Mouse (Mus musculus): ENCODE results near the gene Kif17.

Kif17 gene

DNA sequence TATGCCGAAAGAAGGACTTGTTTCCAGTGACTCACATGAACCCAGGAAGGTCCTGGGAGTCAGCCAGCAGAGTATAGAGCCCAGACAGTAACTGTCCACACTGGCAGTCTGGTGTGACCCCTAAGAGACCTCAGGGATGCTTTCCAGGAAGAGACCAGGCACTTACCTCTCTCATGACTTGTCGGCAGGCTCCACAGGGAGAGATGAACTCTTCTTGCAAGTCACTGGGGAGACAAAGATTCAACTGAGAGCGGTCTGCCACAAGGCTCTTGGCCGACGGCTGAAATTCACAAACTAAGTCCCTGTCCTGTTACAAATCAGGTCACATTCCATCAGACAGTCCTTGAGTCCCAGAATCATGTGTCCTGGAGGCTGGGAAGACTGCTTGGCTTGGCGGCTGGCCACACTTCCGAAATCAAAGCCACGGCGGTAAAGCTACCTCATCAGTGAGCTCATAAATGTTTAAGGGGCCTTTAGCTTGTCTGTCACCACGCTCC, 93.2 kb downstream of the Kif17 start:
- DNase-seq: peak; percentile 51

- no peak for DNase-seq
Measured at GRCm38 (mm10) chr4:138344891-138345545, 94.8 kb downstream of the Kif17 start.

- DNase-seq: no peak
Measured at GRCm38 (mm10) chr4:138347280-138347679, 97.0 kb downstream of the Kif17 start.

- DNase-seq: no peak
Measured at GRCm38 (mm10) chr4:138348716-138349115, 98.5 kb downstream of the Kif17 start.

Data from retina, postnatal 1 day (tissue).